Mouse (Mus musculus): ENCODE data around the gene Tspan10.

Tspan10 gene

GRCm38 (mm10) chr11:120492024-120492877 lies 49.8 kb downstream of the Tspan10 start:
- DNase-seq (ENCODE audit: low read depth, low spot score) = no peak

GRCm38 (mm10) chr11:120492878-120493203 lies 50.4 kb downstream of the Tspan10 start:
- DNase-seq (ENCODE audit: low read depth, low spot score) = no peak

GRCm38 (mm10) chr11:120493351-120493750 lies 50.9 kb downstream of the Tspan10 start:
- DNase-seq (ENCODE audit: low read depth, low spot score) = no peak

- DNase-seq (ENCODE audit: low read depth, low spot score) = no peak
Observed at GRCm38 (mm10) chr11:120493911-120494310, 51.5 kb downstream of the Tspan10 start.
